Mouse (Mus musculus): ENCODE measurements around the gene Rpusd2. TPM values are rescaled to one million over a fixed set of nuclear protein-coding genes. Genes with fewer than 3 reads are reported as not detected.

The Rpusd2 gene
- polyA plus RNA-seq, 2 experiments, result 3.6 to 6.0 TPM

DNA sequence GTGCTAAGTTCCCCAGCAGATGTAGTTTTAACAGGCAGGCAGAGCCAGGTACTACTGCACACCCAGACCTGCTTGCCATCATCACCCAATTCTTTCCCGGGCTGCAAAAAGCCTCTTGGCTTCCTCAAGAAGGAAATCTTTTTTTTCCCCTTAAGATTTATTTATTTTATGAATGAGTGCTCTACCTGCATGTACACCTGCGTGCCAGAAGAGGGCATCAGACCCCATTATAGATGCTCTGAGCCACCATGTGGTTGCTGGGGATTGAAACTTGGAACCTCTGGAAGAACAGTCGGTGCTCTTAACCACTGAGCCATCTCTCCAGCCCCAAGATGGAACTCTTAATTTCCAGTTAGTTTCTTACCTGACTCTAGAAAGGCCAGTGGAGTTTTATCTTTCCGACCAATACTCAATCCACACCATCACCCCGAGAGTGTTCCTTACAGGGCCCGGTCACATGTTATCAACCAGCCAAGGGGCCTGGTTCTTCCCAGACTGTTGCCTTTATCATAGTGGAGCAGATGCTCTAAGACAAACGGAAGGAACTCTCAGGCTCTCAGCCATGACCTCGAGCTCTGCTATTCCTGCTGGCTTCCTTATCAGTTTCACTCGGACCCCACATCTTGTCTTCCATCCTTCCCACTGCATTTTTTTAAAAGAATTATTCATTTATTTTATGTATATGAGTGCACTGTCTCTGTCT is 9.9 kb upstream of the Rpusd2 start:
- H3K9ac ChIP-seq (ENCODE audit: low read depth, low read length, severe bottlenecking), result no peak overlapping the region

DNA sequence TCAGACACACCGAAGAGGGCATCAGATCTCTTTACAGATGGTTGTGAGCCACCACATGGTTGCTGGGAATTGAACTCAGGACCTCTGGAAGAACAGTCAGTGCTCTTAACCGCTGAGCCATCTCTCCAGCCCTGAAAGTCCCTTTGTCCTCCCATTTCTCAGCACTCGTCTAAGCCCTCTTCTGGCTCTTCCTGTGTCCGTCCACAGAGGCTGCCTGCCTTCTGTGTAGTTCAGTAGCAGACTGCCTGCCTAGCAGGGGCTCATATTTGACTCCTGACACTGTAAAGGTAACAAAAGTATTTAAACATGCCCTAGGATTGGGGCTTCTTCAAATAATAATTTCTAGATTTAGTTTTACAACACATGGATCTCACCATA is 9.4 kb upstream of the Rpusd2 start:
- Histone ChIP-seq H3K4me2 (replicated peaks; ENCODE audit: low read depth, low read length, severe bottlenecking) (no peak overlapping the region), H3K27me3 (ENCODE audit: control insufficient read depth, insufficient read depth, low read length) (no peaks in the 10 kb centered on the region), H3K9me3 (ENCODE audit: control insufficient read depth, low read length) (no peaks in the 10 kb centered on the region), H3K4me3 (replicated peaks; ENCODE audit: low read length) (no peak overlapping the region), H3K27ac (replicated peaks; ENCODE audit: low read depth, low read length) (no peak overlapping the region), H3K4me1 (ENCODE audit: control insufficient read depth, insufficient read depth, low read length) (peaks cover 5% of the 10 kb centered on the region; the same call in 1 of the 2 replicates), H3K36me3 (ENCODE audit: control insufficient read depth, insufficient read depth, low read length) (peaks cover 22% of the 10 kb centered on the region), H3K9ac (ENCODE audit: low read depth, low read length, severe bottlenecking) (no peak overlapping the region)
- ATAC-seq (ENCODE audit: low FRiP score, low read depth) (no peak), DNase-seq (ENCODE audit: low spot score) (no peak)
- no peak for TF ChIP-seq POLR2A (IDR thresholded peaks at IDR 0.05; ENCODE audit: borderline replicate concordance, extremely low read depth, insufficient read depth, insufficient read length)
- WGBS, result 83% methylated on average over 4 of the region's 4 CpGs

More for the DNA sequence above, 9.9 kb upstream of the Rpusd2 start:
- Histone ChIP-seq H3K4me3 (replicated peaks; ENCODE audit: low read length) (no peak overlapping the region), H3K36me3 (ENCODE audit: control insufficient read depth, insufficient read depth, low read length) (peaks cover 22% of the 10 kb centered on the region), H3K9me3 (ENCODE audit: control insufficient read depth, low read length) (no peaks in the 10 kb centered on the region), H3K4me2 (replicated peaks; ENCODE audit: low read depth, low read length, severe bottlenecking) (no peak overlapping the region), H3K4me1 (ENCODE audit: control insufficient read depth, insufficient read depth, low read length) (peaks cover 5% of the 10 kb centered on the region; the same call in 1 of the 2 replicates), H3K27me3 (ENCODE audit: control insufficient read depth, insufficient read depth, low read length) (no peaks in the 10 kb centered on the region), H3K27ac (replicated peaks; ENCODE audit: low read depth, low read length) (no peak overlapping the region)
- TF ChIP-seq POLR2A (IDR thresholded peaks at IDR 0.05; ENCODE audit: borderline replicate concordance, extremely low read depth, insufficient read depth, insufficient read length), result no peak
- no peak for ATAC-seq (ENCODE audit: low FRiP score, low read depth)
- no peak for DNase-seq (ENCODE audit: low spot score)
- 71% methylated on average over 9 of the region's 9 CpGs for WGBS

DNA sequence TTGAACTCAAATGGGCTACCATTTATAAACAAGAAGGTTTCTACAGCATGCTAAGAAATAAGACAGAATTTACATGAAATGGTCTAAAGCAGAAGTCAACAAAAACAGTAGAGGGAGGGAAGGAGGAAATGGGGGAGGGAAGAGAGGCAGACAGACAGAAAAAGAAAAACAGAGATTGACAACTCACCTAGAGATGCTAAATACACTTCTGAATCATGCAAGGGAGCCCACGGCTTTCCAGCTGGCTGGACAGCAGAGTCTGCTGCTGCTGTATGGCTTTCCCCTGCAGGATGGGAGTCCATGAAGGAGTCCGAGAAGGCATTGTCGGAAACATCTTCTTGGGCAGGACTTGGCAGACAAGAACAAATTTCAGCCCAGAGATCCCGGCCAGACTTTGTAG is 7.6 kb upstream of the Rpusd2 start:
- DNase-seq (ENCODE audit: low spot score), result no peak

DNA sequence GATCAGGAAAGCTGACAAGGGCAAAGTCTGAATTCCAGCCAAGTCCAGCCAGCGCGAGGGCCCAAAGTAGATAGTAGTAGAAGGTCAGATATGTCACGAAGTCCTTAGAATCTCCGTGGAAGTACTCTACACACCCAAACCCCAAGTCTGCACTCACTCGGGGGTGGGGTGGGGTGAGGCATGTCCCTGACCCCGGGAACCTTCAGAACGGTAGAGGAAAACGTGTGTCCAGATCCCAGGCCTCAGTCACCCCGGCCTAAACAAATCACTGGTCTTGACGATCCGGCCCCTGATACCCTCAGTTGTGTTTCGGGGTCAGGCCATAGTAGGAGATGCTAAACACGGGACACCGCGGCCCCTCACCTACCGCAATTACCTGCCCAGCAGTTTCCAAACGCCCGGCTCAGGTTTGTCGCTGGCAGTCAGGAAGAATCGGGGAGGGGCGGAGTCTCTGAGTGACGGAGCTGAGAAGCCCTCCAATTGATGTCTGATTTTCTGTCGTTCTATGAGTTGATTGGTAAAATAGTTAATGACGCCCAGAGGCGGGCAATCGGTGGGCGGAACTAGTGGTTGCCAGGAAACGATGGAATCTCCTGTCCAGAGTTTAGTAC is 5.5 kb upstream of the Rpusd2 start, which contains the start of gene Ccdc32:
Ccdc32 (minus strand) TSS at position 453 of the 611 bp plus-strand sequence.
- ATAC-seq (ENCODE audit: low FRiP score, low read depth), result peak; percentile 98
- H3K27ac ChIP-seq (replicated peaks; ENCODE audit: low read depth, low read length), result no peak within 1 kb of the TSS

More for the DNA sequence above, 7.6 kb upstream of the Rpusd2 start:
- Histone ChIP-seq H3K4me3 (replicated peaks; ENCODE audit: low read length) (no peak overlapping the region), H3K27ac (replicated peaks; ENCODE audit: low read depth, low read length) (no peak overlapping the region), H3K9me3 (ENCODE audit: control insufficient read depth, low read length) (no peaks in the 10 kb centered on the region), H3K4me1 (ENCODE audit: control insufficient read depth, insufficient read depth, low read length) (peaks cover 5% of the 10 kb centered on the region; the same call in 1 of the 2 replicates), H3K4me2 (replicated peaks; ENCODE audit: low read depth, low read length, severe bottlenecking) (no peak overlapping the region), H3K27me3 (ENCODE audit: control insufficient read depth, insufficient read depth, low read length) (no peaks in the 10 kb centered on the region), H3K9ac (ENCODE audit: low read depth, low read length, severe bottlenecking) (no peak overlapping the region), H3K36me3 (ENCODE audit: control insufficient read depth, insufficient read depth, low read length) (peaks cover 12% of the 10 kb centered on the region)
- 84% methylated on average over 4 of the region's 4 CpGs for WGBS
- no peak for ATAC-seq (ENCODE audit: low FRiP score, low read depth)
- no peak for TF ChIP-seq POLR2A (IDR thresholded peaks at IDR 0.05; ENCODE audit: borderline replicate concordance, extremely low read depth, insufficient read depth, insufficient read length)

DNA sequence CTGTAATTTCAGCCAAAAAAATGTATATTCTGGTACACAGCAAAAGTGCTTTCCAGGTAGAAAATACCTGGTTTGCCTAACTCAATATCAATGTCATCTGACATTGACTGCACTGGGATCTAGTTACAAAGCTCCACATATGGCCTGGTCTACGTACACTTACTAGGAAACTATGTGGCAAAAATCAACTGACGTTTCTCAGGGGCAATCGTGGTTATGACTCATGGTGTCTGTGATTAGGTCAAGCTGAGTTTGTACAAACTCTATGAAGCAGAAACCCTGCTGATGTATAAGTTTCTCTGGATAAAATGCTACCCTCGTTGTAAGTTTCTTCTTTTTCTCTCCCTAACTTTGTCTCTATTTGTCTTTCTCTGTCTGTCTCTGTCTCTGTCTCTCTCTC is 2.4 kb upstream of the Rpusd2 start:
- Histone ChIP-seq H3K36me3 (ENCODE audit: control insufficient read depth, insufficient read depth, low read length) (peaks cover 6% of the 10 kb centered on the region), H3K9me3 (ENCODE audit: control insufficient read depth, low read length) (no peaks in the 10 kb centered on the region), H3K27me3 (ENCODE audit: control insufficient read depth, insufficient read depth, low read length) (no peaks in the 10 kb centered on the region), H3K27ac (replicated peaks; ENCODE audit: low read depth, low read length) (no peak overlapping the region), H3K4me3 (replicated peaks; ENCODE audit: low read length) (no peak overlapping the region), H3K9ac (ENCODE audit: low read depth, low read length, severe bottlenecking) (no peak overlapping the region), H3K4me2 (replicated peaks; ENCODE audit: low read depth, low read length, severe bottlenecking) (no peak overlapping the region), H3K4me1 (ENCODE audit: control insufficient read depth, insufficient read depth, low read length) (peaks cover 13% of the 10 kb centered on the region)
- WGBS, result 62% methylated on average over 4 of the region's 4 CpGs
- DNase-seq (ENCODE audit: low spot score) (no peak), ATAC-seq (ENCODE audit: low FRiP score, low read depth) (no peak)
- TF ChIP-seq POLR2A (IDR thresholded peaks at IDR 0.05; ENCODE audit: borderline replicate concordance, extremely low read depth, insufficient read depth, insufficient read length), result no peak

More for the DNA sequence above, 5.5 kb upstream of the Rpusd2 start, which contains the start of gene Ccdc32:
- H3K9me3 ChIP-seq (ENCODE audit: control insufficient read depth, low read length), result no peaks in the 10 kb centered on the region
- H3K27me3 ChIP-seq (ENCODE audit: control insufficient read depth, insufficient read depth, low read length), result no peaks in the 10 kb centered on the region
- H3K36me3 ChIP-seq (ENCODE audit: control insufficient read depth, insufficient read depth, low read length), result peaks cover 7% of the 10 kb centered on the region; the same call in 1 of the 2 replicates
- H3K4me3 ChIP-seq (replicated peaks; ENCODE audit: low read length), result peak within 1 kb of the TSS; percentile 67
- H3K4me1 ChIP-seq (ENCODE audit: control insufficient read depth, insufficient read depth, low read length), result peaks cover 5% of the 10 kb centered on the region; the same call in 1 of the 2 replicates
- H3K4me2 ChIP-seq (replicated peaks; ENCODE audit: low read depth, low read length, severe bottlenecking), result peak within 1 kb of the TSS; percentile 84
- no peak for TF ChIP-seq POLR2A (IDR thresholded peaks at IDR 0.05; ENCODE audit: borderline replicate concordance, extremely low read depth, insufficient read depth, insufficient read length)
- H3K9ac ChIP-seq (ENCODE audit: low read depth, low read length, severe bottlenecking), result peak within 1 kb of the TSS; percentile 64
- WGBS, result 2% methylated on average over 28 of the region's 28 CpGs
- DNase-seq (ENCODE audit: low spot score), result peak; percentile 99

All from limb, embryonic 14.5 days (tissue).